Mouse (Mus musculus): ENCODE measurements around the gene Mefv.
"Not testable (repeated sequence)": the region's sequence is repeated elsewhere in the genome, so short reads cannot be mapped to it uniquely, and the experiment has no call there.

The Mefv gene

DNA sequence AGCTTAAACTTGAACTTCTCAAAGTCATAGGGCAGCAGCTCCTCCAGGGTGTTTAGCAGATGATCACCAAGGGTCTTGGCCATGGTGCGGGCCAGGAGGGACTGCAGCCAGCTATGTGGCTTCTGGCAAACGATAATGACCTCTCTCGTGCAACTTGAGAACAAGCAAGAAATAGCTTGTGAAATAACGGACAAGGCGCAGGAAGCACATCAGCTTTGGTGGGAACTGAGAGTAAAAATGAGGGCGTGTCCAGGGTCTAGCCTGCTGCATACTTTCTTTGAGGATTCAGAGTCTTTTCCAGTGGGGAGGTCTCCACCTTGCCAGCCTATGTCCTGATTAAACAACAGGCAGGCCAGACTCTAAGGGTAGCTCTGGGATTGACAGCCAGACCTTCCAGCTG lies at the start of gene Mefv:
Gene Mefv, minus strand, starts transcription at position 118 of the 400 bp plus-strand sequence.
- POLR2A ChIA-PET = interaction anchor here in 1 of 4 experiments (0.9 kb wide), 1 partner anchor 23 kb away, joined by 4 read pairs; no protein-coding TSS in a partner anchor
- CTCF ChIA-PET = no interaction called here

DNA sequence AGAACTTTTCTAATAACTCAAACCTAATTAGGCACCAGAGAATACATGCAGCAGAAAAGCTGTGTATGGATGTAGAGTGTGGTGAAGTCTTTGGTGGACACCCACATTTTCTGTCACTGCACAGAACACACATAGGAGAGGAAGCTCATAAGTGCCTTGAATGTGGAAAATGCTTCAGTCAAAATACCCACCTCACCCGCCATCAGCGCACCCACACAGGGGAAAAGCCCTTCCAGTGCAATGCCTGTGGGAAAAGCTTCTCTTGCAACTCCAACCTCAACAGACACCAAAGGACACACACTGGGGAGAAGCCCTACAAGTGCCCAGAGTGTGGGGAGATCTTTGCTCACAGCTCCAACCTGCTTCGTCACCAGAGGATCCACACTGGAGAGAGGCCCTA lies 31.1 kb upstream of the Mefv start:
- ChIA-PET CTCF (interaction anchor here in 1 of 4 experiments (0.6 kb wide), 1 partner anchor 1749 kb away, joined by 3 read pairs; no protein-coding TSS in a partner anchor), POLR2A (interaction anchor here in 2 of 4 experiments (1.0 to 5.1 kb wide), 2 partner anchors 10 to 29 kb away, joined by 4 to 17 read pairs; no protein-coding TSS in a partner anchor)

DNA sequence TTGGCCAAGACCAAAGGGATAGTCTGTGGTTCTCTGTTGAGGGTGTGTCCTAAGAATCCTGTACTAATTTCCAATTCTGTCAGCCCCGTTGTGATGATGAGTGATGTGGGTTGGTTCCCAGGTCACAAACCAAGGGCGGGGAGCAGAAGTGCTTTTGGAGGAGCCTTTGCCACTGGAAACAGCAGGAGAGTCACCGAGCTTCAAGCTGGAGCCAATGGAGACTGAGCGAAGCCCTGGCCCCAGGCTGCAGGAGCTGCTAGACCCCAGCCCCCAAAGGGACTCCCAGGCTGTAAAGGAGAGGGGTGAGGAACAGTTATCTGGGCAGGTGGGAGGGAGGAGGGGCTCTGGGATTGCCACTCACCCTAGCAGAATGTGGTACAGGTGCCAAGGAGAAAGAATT lies 27.8 kb upstream of the Mefv start:
- POLR2A ChIA-PET = interaction anchor here in 3 of 4 experiments (0.6 to 6.3 kb wide), 6 partner anchors 10 to 824 kb away, joined by 3 to 45 read pairs (median 10); partner anchors contain the start of gene Zfp174 (in 1 of the 3)
- CTCF ChIA-PET = no interaction called here

DNA sequence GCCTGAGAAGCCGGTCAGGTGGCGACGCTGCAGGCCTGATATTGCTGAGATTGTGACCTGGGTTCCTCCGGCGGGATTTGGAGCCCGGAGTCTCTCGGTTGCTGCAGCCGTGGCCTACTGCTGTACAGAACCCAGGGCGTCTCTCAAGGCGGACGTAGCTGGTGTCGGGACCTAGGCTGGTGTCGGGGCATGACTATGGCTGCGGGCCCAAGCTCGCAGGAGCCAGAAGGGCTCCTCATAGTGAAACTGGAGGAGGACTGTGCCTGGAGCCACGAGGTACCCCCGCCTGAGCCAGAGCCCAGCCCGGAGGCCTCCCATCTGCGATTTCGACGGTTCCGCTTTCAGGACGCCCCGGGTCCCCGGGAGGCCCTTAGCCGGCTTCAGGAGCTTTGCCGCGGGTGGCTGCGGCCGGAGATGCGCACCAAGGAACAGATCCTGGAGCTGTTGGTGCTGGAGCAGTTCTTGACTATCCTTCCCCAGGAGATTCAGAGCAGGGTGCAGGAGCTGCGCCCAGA lies 26.3 kb upstream of the Mefv start:
- POLR2A ChIA-PET = interaction anchor here (0.6 to 6.3 kb wide), 38 partner anchors 9 to 1136 kb away, joined by 3 to 45 read pairs (median 4); partner anchors contain the start of genes Naa60 (in 3 of the 4), Slx4 (in 3 of the 4), Zfp174 (in 3 of the 4) and Gm20695 (in 2 of the 4)
- CTCF ChIA-PET = interaction anchor here in 3 of 4 experiments (0.6 to 0.8 kb wide), 3 partner anchors 174 to 797 kb away, joined by 3 read pairs; partner anchors contain the start of gene Srl (in 1 of the 3)

DNA sequence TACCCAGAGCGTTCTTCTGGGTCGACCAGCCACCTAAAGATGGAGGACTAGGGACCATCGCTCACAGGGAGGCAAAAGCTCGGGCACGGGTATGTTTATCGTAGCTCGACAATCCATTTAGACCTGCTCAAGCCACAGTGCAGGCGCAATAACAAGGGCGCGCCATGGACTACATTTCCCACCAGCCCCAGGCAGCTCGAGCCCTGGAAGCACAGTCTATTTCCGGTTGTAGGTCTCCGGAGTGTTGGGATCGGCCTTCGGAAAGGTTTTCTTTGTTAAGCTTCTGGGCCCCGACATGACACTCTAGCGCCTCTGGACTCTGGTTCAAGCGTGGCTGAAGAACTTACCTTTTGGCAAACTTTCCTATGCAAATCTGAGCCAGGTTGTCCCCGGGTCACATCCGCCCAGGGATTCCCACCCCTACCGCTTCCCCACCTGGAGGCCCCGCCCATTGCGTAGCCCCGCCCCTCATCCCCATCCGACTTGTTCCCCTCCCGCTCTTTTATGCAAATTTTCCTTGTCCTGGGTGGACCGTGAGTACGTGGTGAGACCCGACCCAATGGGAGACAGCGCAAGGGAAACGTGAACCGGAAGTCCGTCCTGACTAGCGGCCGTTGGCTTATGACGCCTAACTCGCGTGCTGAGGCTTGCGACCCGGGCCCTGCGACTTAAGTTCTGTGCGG lies 25.7 kb upstream of the Mefv start, which contains the start of gene Zfp263:
Gene Zfp263, plus strand, starts transcription at position 591 of the 683 bp plus-strand sequence.
- CTCF ChIA-PET = interaction anchor here in 2 of 4 experiments (0.6 to 1.0 kb wide), 4 partner anchors 165 to 705 kb away, joined by 3 to 7 read pairs (median 3); partner anchors contain the start of genes 1700037C18Rik (in 1 of the 2) and Cluap1 (in 1 of the 2)
- POLR2A ChIA-PET = interaction anchor here (0.6 to 6.3 kb wide), 41 partner anchors 8 to 1137 kb away, joined by 3 to 45 read pairs (median 4); partner anchors contain the start of genes Naa60 (in 3 of the 4), Slx4 (in 3 of the 4), 1700037C18Rik (in 2 of the 4) and Cluap1 (in 2 of the 4)

DNA sequence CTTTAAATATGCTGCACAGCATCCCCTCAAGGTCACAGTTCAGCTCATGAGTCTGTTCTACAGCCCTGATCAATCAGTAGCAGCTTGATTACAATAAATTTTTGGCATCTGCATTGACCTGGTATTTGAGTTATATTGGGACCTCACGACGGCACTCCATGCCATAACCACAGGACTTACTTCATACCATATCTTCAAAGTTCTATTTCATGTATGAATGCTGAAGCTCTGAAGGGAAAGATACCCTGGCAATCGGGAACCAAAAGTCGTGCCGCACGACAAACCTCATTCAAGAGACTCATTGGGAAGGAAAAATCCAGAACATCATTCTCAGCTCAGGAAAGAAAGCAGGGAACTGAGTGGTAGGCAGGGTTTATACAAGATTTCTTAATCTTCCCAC lies 24.6 kb upstream of the Mefv start:
- POLR2A ChIA-PET = interaction anchor here in 3 of 4 experiments (0.6 to 6.3 kb wide), 20 partner anchors 8 to 414 kb away, joined by 3 to 45 read pairs (median 4); partner anchors contain the start of genes Naa60 (in 2 of the 3), 1700037C18Rik (in 1 of the 3), Cluap1 (in 1 of the 3) and Gm20695 (in 1 of the 3)
- CTCF ChIA-PET = interaction anchor here in 1 of 4 experiments (0.6 kb wide), 1 partner anchor 117 kb away, joined by 4 read pairs; no protein-coding TSS in a partner anchor

DNA sequence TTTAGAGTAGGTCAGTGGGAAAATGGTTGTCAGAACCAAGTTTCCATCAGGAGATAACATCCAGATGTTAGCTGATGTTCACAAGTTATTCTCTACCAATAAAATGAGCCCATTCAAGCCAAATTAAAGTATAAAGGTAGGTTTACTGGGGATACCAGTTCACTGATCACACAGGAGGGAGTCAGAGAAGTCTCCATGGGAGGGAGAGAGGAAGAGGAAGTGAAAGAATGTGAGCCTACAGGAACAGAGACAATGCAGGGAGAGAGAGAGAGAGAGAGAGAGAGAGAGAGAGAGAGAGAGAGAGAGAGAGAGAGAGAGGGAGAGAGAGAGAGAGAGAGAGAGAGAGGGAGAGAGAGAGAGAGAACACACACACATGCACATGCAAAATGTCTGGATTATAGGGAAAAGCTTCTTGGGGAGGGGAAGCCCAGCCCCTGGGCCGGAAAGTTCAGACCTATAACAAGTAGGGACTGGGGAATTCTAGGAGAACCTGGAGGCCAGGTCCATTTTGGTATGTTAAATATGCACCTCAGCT lies 15.4 kb upstream of the Mefv start:
- POLR2A ChIA-PET = interaction anchor here in 1 of 4 experiments (0.6 to 1.4 kb wide), 2 partner anchors 10 to 496 kb away, joined by 3 to 4 read pairs; no protein-coding TSS in a partner anchor

DNA sequence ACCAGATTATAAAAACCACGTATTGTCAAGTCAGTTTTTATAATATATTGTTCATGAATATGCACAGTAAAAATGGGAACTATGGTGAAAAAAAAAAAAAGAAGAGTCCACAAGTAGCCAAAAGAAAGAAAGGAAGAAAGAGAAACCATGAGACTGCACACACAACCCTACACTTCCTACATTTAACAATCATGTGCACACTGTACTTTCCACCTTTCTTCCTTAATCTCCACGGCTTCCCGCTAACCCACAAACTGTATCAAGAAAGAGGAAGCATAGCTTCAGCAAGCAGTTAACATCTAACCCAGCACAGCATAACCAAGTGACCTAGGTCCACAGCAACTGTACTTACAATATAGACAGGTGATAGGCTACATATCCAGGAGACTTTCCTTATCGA lies 14.7 kb upstream of the Mefv start:
- ChIA-PET CTCF (no interaction called here), POLR2A (interaction anchor here in 1 of 4 experiments (1.4 kb wide), 1 partner anchor 10 kb away, joined by 4 read pairs; no protein-coding TSS in a partner anchor)

More for the DNA sequence above, 15.4 kb upstream of the Mefv start:
- CTCF ChIA-PET = no interaction called here

DNA sequence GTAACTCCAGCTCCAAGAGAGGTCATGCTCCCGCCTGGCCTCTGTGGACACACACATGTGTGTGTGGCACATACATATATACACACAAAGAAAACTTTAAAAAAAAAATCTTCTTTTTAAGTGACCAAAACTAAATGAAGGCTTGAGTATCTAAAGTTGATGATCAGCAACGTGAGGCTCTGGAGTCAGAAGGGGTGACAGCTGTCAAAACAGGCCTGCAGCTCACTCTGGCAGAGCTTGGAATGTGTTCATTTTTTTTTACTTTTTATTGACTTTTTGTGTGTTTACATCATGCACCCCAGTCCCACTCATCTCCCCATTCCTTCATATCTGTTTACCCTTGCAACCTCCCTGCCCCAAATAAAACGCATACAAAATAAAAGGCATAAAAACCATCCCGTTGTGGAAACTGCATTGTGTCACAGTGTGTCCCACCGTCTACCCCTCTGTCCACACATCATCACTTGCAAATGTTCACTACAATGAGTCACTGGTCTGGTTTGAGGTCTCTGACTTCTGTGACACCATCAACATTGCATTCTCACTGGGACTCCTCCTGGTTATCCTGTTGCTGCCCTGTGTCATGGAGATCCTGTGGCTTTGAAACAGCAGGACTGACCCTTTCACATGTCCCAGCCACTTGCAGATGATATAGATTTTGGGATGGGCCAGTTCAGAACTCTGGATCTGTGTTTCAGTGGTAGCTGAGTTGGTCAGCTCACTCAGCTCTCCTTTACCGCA lies 10.3 kb upstream of the Mefv start:
- CTCF ChIA-PET = no interaction called here
- POLR2A ChIA-PET = interaction anchor here in 1 of 4 experiments (0.7 to 1.4 kb wide), 6 partner anchors 11 to 35 kb away, joined by 3 to 4 read pairs (median 3); partner anchors contain the start of gene Zfp263

DNA sequence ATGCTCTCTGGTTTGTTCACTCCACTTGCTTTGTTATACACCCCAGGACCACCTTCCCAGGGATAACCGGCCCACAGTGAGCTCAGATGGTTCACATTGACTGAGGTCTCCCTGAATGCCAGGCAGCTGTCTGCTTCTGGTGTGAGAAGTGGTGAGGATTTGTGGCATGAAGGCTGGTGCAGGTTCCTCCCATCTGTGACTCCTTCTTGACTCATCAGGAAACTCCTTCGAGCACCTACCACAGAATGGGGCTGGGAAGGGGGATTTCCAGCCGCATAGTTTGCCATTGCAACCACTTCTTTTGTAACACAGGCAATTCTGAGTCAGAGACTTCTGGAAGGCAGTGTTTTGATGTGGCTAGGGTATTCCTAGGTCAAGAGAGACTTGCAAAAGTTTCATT lies 5.3 kb upstream of the Mefv start:
- CTCF ChIA-PET = no interaction called here
- POLR2A ChIA-PET = interaction anchor here in 1 of 4 experiments (1.2 kb wide), 1 partner anchor 14 kb away, joined by 3 read pairs; no protein-coding TSS in a partner anchor

DNA sequence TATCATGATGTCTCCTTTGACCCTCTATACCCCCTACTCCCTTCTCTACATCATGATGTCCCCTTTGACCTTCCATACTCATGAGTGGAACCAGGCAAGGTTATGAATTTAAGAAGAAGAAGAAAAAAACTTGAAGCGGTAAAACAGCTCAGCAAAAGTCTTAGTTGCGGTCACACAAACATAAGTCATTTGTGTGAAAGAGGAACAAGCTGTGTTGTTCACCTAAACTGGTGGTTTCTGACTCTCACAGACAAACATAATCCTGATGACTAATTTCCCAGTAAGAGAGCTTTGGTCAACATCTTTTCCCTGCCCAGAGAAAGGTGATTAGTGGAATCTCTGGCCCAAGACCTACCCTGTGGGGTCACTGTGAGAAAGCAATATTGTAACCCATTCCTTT lies 3.2 kb downstream of the Mefv start:
- ChIA-PET CTCF (no interaction called here), POLR2A (interaction anchor here in 1 of 4 experiments (1.4 kb wide), 1 partner anchor 13 kb away, joined by 3 read pairs; no protein-coding TSS in a partner anchor)

DNA sequence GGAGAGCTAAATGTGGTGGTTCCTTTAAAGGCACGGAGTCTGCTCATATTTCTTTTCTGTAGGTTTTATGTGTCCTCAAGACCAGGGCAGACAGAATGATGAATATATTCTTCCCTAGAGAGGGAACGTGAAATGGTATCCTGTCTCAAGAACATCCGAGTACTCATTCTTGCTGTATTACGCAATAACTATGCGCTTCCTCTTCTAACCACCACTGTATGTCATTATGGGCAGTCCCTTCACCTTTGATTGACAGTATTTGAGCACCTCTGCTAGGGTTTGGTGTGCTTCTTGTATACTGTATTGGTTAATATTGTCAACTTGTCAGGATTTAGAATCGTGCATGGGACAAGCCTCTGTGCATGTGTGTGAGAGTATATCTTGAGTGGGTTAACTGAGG lies 11.2 kb downstream of the Mefv start:
- CTCF ChIA-PET = no interaction called here
- POLR2A ChIA-PET = no interaction called here

DNA sequence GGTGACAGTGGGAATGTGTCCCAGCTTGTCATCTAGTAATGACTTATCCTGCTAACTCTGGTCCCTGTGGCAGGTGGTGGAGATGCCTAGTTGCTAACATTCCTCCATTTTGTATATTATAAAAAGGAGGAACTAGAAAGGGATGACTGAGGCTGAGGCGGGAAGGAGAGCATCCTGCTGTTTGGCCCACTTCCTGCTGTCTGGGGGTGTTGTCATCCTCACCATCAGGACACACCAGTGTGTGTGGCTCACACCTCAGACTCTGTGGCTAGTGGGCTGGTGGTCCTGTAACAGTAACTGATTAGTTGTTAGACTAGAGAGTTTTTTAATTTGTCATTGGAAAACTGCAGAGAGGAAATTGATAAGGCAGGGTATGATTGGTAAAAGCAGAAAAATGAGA lies 17.0 kb downstream of the Mefv start:
- ChIA-PET CTCF (no interaction called here), POLR2A (no interaction called here)

DNA sequence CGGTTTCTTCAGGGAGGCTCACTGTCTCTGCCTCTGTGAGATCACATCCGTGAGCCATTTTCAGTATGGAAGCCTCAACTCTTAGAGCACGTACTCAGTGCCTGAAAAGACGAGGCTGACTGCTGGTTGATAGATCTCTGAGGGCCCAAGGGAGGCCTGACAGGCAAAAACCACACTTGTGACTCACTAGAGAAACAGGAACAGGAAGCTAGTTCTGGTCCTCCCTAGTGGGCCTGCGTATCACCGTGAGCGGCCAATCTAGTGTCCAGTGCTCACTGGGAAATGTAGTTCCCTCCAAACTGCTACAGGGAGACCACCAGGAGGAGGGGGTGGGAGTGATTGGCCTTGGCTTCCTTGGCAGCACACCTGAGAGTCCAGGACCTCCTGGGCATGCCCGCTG lies 18.6 kb downstream of the Mefv start:
- CTCF ChIA-PET = no interaction called here
- POLR2A ChIA-PET = interaction anchor here in 2 of 4 experiments (0.6 to 1.8 kb wide), 5 partner anchors 10 to 173 kb away, joined by 3 to 6 read pairs (median 4); partner anchors contain the start of gene Naa60 (in 1 of the 2)

DNA sequence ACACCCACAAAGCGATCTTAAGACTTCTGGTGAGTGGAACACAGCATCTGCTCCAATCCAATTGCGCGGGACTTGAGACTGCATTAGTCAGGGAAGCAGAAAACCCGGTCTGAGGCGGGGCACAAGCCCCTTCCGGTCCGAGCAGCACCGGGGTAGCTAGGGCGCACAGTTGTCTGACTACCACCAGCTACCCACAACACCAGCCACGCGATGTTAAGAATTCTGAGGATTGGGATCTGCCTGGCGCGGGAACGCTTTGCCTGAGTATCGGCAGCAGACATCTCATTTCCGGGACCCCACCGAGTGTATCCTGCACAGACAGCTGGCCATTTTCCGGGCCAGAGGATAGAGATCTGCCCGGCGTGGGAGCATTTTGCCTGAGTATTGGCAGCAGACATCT lies 28.3 kb downstream of the Mefv start:
- CTCF ChIA-PET = not testable (repeated sequence)

More for the DNA sequence above, 28.3 kb downstream of the Mefv start:
- POLR2A ChIA-PET = interaction anchor here in 3 of 4 experiments (0.8 to 2.2 kb wide), 13 partner anchors 8 to 314 kb away, joined by 3 to 9 read pairs (median 4); partner anchors contain the start of genes Zfp263 (in 3 of the 3), Naa60 (in 1 of the 3), Slx4 (in 1 of the 3) and Zfp174 (in 1 of the 3)
